Mouse (Mus musculus) frontal cortex, postnatal 14 days (tissue): ENCODE data around the gene Gm49416.

Experiments
- DNase-seq, 2 experiments: peaks; one replicate each; pipeline ENCODE4 v3.0.0; 2022; ENCODE audit warnings: low spot score in 2 of 2

Gene Gm49416

GRCm38 (mm10) chr19:8920073-8920736 lies 31.5 kb downstream of the Gm49416 start, which contains the start of gene B3gat3:
TSS of gene B3gat3 (plus strand) at chr19:8920374.
- peak; percentile 87 to 89 for DNase-seq

GRCm38 (mm10) chr19:8920836-8921291 lies 32.1 kb downstream of the Gm49416 start:
- no peak for DNase-seq

GRCm38 (mm10) chr19:8921741-8922140 lies 33.0 kb downstream of the Gm49416 start:
- DNase-seq = no peak

- DNase-seq = no peak
Measured at GRCm38 (mm10) chr19:8926766-8927165, 38.0 kb downstream of the Gm49416 start.

GRCm38 (mm10) chr19:8927891-8928525 lies 39.3 kb downstream of the Gm49416 start:
- DNase-seq = no peak

- no peak for DNase-seq
Measured at GRCm38 (mm10) chr19:8928689-8929223, 40.0 kb downstream of the Gm49416 start.

GRCm38 (mm10) chr19:8929224-8930088 lies 40.7 kb downstream of the Gm49416 start, which contains the start of the genes Rom1 and Eml3:
TSS of gene Rom1 (minus strand) at chr19:8929356.
TSS of gene Eml3 (plus strand) at chr19:8929552.
- DNase-seq = peak; percentile 57 to 64

- DNase-seq = no peak
Measured at GRCm38 (mm10) chr19:8930117-8930516, 41.4 kb downstream of the Gm49416 start.

- no peak for DNase-seq
Measured at GRCm38 (mm10) chr19:8930771-8931170, 42.0 kb downstream of the Gm49416 start.

GRCm38 (mm10) chr19:8936736-8937135 lies 48.0 kb downstream of the Gm49416 start:
- DNase-seq = no peak

GRCm38 (mm10) chr19:8940526-8941133 lies 51.9 kb downstream of the Gm49416 start:
- DNase-seq = no peak

- no peak for DNase-seq
Measured at GRCm38 (mm10) chr19:8941136-8941514, 52.4 kb downstream of the Gm49416 start.

GRCm38 (mm10) chr19:8941515-8942217 lies 52.9 kb downstream of the Gm49416 start, which contains the start of gene Mta2:
TSS of gene Mta2 (plus strand) at chr19:8941875.
- peak; percentile 93 for DNase-seq

GRCm38 (mm10) chr19:8942276-8942964 lies 53.7 kb downstream of the Gm49416 start:
- DNase-seq = peak in 1 of 2 experiments; percentile 50

- no peak for DNase-seq
Measured at GRCm38 (mm10) chr19:8943047-8943446, 54.3 kb downstream of the Gm49416 start.

GRCm38 (mm10) chr19:8944062-8944461 lies 55.3 kb downstream of the Gm49416 start:
- DNase-seq = no peak

GRCm38 (mm10) chr19:8944750-8945149 lies 56.0 kb downstream of the Gm49416 start:
- no peak for DNase-seq
